27 mouse cellular contexts compared by ENCODE assay signal in the genomic region with DNA sequence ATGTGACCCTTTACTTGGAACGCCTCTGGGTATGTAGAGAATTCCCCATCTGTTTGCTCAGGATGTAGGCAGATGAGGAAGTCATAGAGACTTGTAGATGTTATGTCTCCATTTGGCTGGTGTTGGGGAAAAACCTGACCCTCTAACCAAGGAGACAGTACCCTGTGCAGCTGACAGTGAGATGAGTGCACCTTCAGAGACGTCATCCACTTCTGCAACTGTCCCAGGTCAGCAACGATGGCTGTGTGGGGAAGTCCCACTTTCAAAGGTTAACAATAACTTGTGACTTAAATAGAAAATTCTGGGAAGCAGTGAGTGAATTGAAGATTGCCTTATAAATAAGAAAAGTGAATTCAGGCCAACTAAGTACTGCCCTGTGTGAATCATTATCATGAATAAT.
"Had no signal": no experiment of that assay in that cellular context is flagged by ENCODE, and none has a peak within 500 bp of the region (broad histone marks: within the 10 kb centered on the region; RNA-seq: fewer than 3 reads in every experiment).

No protein-coding gene starts in this region.

- H3K9me3 ChIP-seq: heart, embryonic 10.5 days; heart, embryonic 13.5 days; heart, embryonic 15.5 days; hindbrain, embryonic 13.5 days; hindbrain, embryonic 15.5 days; kidney, embryonic 15.5 days; limb, embryonic 10.5 days; limb, embryonic 12.5 days; liver, embryonic 12.5 days had no signal

- ATAC-seq: hindbrain, postnatal 0 days; intestine, embryonic 16.5 days; liver, embryonic 12.5 days had no signal

- H3K4me3 ChIP-seq: heart, adult 2 months; heart, embryonic 10.5 days; heart, embryonic 13.5 days; heart, embryonic 15.5 days; hindbrain, embryonic 13.5 days; hindbrain, embryonic 15.5 days; kidney, embryonic 15.5 days; limb, embryonic 10.5 days; limb, embryonic 12.5 days; liver, embryonic 12.5 days had no signal

- H3K4me1 ChIP-seq: heart, embryonic 10.5 days; heart, embryonic 15.5 days; hindbrain, embryonic 13.5 days; hindbrain, embryonic 15.5 days; kidney, embryonic 15.5 days; limb, embryonic 10.5 days; limb, embryonic 12.5 days; liver, embryonic 12.5 days had no signal

- DNase-seq: gastrocnemius, postnatal 14 days; gastrocnemius, postnatal 36 days; heart, adult 11 months; heart, adult 2 months; heart, postnatal 14 days; heart, postnatal 36 days; kidney, adult 11 months; kidney, adult 2 months; kidney, adult 9 months; kidney, postnatal 14 days; kidney, postnatal 36 days; layer of hippocampus, adult 9-11 months; layer of hippocampus, postnatal 36 days; liver had no signal

- H3K4me2 ChIP-seq: heart, embryonic 13.5 days; heart, embryonic 15.5 days; hindbrain, embryonic 13.5 days; hindbrain, embryonic 15.5 days; kidney, embryonic 15.5 days; limb, embryonic 12.5 days; liver, embryonic 12.5 days had no signal

- H3K9ac ChIP-seq: heart, embryonic 13.5 days; heart, embryonic 15.5 days; hindbrain, embryonic 13.5 days; hindbrain, embryonic 15.5 days; kidney, embryonic 15.5 days; limb, embryonic 12.5 days; liver, embryonic 12.5 days; liver, embryonic 14.5 days had no signal

- H3K27ac ChIP-seq: heart, adult 2 months; heart, embryonic 10.5 days; heart, embryonic 13.5 days; heart, embryonic 15.5 days; hindbrain, embryonic 13.5 days; hindbrain, embryonic 15.5 days; hindbrain, postnatal 0 days; kidney, embryonic 15.5 days; kidney, postnatal 0 days; limb, embryonic 10.5 days; limb, embryonic 12.5 days; liver, embryonic 12.5 days; liver, embryonic 14.5 days had no signal

- H3K36me3 ChIP-seq: heart, embryonic 10.5 days; heart, embryonic 13.5 days; heart, embryonic 15.5 days; hindbrain, embryonic 13.5 days; hindbrain, embryonic 15.5 days; kidney, embryonic 15.5 days; limb, embryonic 10.5 days; limb, embryonic 12.5 days; liver, embryonic 12.5 days had no signal

- H3K27me3 ChIP-seq: heart, embryonic 15.5 days; hindbrain, embryonic 13.5 days; hindbrain, embryonic 15.5 days; kidney, embryonic 15.5 days; limb, embryonic 12.5 days; liver, embryonic 12.5 days had no signal
